Mouse (Mus musculus) myocyte (in vitro differentiated cells): ENCODE data around the gene Hspb8. TPM values are rescaled to one million over a fixed set of nuclear protein-coding genes. Genes with fewer than 3 reads are reported as not detected.

Source experiments
- H3K27me3 ChIP-seq: one replicate; pipeline ENCODE4 v1.6.1; 2011; ENCODE audit not compliant: control insufficient read depth, insufficient read depth, insufficient read length
- H3K36me3 ChIP-seq: one replicate; pipeline ENCODE4 v1.6.1; 2011; ENCODE audit not compliant: control insufficient read depth, insufficient read depth
- H3K4me2 ChIP-seq: one replicate; pipeline ENCODE4 v1.6.1; 2011; ENCODE audit warnings: low read depth, control low read depth
- H3K4me3 ChIP-seq: one replicate; pipeline ENCODE4 v1.5.1; 2011; ENCODE audit warnings: mild to moderate bottlenecking, control low read depth, moderate library complexity
- H3K79me2 ChIP-seq: one replicate; pipeline ENCODE4 v1.6.1; 2011; ENCODE audit not compliant: control insufficient read depth, insufficient read depth
- H3ac ChIP-seq: one replicate; pipeline ENCODE4 v1.6.1; 2011; ENCODE audit not compliant: control insufficient read depth, insufficient read length
- CEBPB ChIP-seq: IDR thresholded peaks from 2 replicates; pipeline ENCODE4 v1.6.1; 2011; ENCODE audit warnings: mild to moderate bottlenecking, moderate library complexity; ENCODE audit not compliant: poor library complexity, insufficient read depth, severe bottlenecking
- E2F4 ChIP-seq: IDR thresholded peaks from one replicate; pipeline ENCODE4 v1.6.1; 2011; ENCODE audit warnings: mild to moderate bottlenecking, control low read depth, moderate library complexity; ENCODE audit not compliant: insufficient read depth
- MAX ChIP-seq: IDR thresholded peaks from one replicate; pipeline ENCODE4 v1.6.1; 2011; ENCODE audit warnings: low read depth, mild to moderate bottlenecking, control low read depth
- MYOD1 ChIP-seq, 3 experiments: IDR thresholded peaks; one replicate each; pipeline ENCODE4 v1.6.1; 2011; ENCODE audit warnings: control low read depth in 2 of 3, low read depth in 2 of 3, mild to moderate bottlenecking in 2 of 3, moderate library complexity in 1 of 3; ENCODE audit not compliant: insufficient read length in 2 of 3, control insufficient read depth in 1 of 3
- MYOG ChIP-seq, 3 experiments: IDR thresholded peaks; one replicate each; pipeline ENCODE4 v1.6.1; 2011; ENCODE audit warnings: control low read depth in 2 of 3, low read depth in 2 of 3, mild to moderate bottlenecking in 2 of 3; ENCODE audit not compliant: insufficient read length in 2 of 3, control insufficient read depth in 1 of 3, insufficient read depth in 1 of 3
- POLR2A ChIP-seq: IDR thresholded peaks from one replicate; pipeline ENCODE4 v1.6.1; 2011; ENCODE audit warnings: low read depth, mild to moderate bottlenecking, control low read depth, moderate library complexity; ENCODE audit not compliant: insufficient read length
- POLR2AphosphoS2 ChIP-seq: IDR thresholded peaks from one replicate; pipeline ENCODE4 v1.6.1; 2011; ENCODE audit warnings: low read depth, control low read depth; ENCODE audit not compliant: insufficient read length
- REST ChIP-seq: IDR thresholded peaks from one replicate; pipeline ENCODE4 v1.6.1; 2011; ENCODE audit warnings: mild to moderate bottlenecking, control low read depth, moderate library complexity; ENCODE audit not compliant: insufficient read depth, insufficient read length
- SRF ChIP-seq: IDR thresholded peaks from one replicate; pipeline ENCODE4 v1.6.1; 2011; ENCODE audit warnings: low read depth; ENCODE audit not compliant: control insufficient read depth, insufficient read length
- TCF12 ChIP-seq: IDR thresholded peaks from one replicate; pipeline ENCODE4 v1.6.1; 2011; ENCODE audit warnings: mild to moderate bottlenecking, control low read depth; ENCODE audit not compliant: poor library complexity, insufficient read depth, severe bottlenecking
- TCF3 ChIP-seq: IDR thresholded peaks from one replicate; pipeline ENCODE4 v1.6.1; 2011; ENCODE audit warnings: low read depth, control low read depth; ENCODE audit not compliant: insufficient read length
- USF1 ChIP-seq: IDR thresholded peaks from one replicate; pipeline ENCODE4 v1.6.1; 2011; ENCODE audit warnings: low read depth, mild to moderate bottlenecking, control low read depth, moderate library complexity
- polyA plus RNA-seq: library from polyadenylated mRNA; unstranded; fragments of >200 nt; fragmentation: generic; extraction: Trizol; gene quantifications from one replicate; pipeline ENCODE4 v1.2.1, GENCODE M21; 2012; ENCODE audit warnings: missing spikeins

The Hspb8 gene
- 138 TPM for polyA plus RNA-seq

DNA sequence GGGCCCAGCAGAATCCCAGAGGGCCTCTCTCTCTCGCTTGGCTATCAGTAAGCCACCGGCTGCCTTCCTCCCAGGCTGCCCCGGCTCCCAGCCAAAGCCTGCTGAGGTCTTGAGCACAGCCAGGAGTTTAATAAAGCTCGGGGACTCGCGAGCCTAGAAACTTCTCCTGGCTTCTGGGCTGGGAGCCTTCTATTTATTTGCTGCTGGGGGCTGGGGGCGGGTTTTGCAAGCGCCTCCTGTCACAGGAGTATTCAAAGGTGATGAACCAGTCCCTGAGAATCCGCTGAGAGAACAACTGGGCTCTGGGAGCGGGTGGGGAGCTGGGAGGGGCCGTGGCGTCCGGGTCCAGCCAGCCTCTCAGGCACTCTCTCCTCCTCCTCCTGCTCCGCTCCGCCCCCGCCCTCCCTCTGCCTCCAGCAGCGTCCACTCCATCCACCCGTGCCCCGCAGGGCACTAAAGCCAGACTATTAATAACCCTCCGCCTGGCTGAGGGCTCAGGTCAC lies at the start of gene Hspb8:
Hspb8 (minus strand) TSS at position 166 of the 503 bp plus-strand sequence.
- H3K36me3 ChIP-seq: no peaks in the 10 kb centered on the region
- peak within 1 kb of the TSS; percentile 8 for H3ac ChIP-seq
- peak within 1 kb of the TSS; percentile 90 for H3K4me3 ChIP-seq
- H3K27me3 ChIP-seq: no peaks in the 10 kb centered on the region
- TF ChIP-seq POLR2A: peak; percentile 66
- peak; percentile 4 for TF ChIP-seq POLR2AphosphoS2
- no peak for TF ChIP-seq REST
- TF ChIP-seq CEBPB: no peak
- TF ChIP-seq MYOD1 (IDR thresholded peaks at IDR 0.05; ENCODE audit: control insufficient read depth in 1 of 3, insufficient read length in 2 of 3, low read depth in 2 of 3): peak in 1 of 3 experiments; percentile 50
- no peak for TF ChIP-seq TCF12
- no peak for TF ChIP-seq TCF3
- peaks cover 35% of the 10 kb centered on the region for H3K79me2 ChIP-seq
- peak within 1 kb of the TSS; percentile 57 for H3K4me2 ChIP-seq

DNA sequence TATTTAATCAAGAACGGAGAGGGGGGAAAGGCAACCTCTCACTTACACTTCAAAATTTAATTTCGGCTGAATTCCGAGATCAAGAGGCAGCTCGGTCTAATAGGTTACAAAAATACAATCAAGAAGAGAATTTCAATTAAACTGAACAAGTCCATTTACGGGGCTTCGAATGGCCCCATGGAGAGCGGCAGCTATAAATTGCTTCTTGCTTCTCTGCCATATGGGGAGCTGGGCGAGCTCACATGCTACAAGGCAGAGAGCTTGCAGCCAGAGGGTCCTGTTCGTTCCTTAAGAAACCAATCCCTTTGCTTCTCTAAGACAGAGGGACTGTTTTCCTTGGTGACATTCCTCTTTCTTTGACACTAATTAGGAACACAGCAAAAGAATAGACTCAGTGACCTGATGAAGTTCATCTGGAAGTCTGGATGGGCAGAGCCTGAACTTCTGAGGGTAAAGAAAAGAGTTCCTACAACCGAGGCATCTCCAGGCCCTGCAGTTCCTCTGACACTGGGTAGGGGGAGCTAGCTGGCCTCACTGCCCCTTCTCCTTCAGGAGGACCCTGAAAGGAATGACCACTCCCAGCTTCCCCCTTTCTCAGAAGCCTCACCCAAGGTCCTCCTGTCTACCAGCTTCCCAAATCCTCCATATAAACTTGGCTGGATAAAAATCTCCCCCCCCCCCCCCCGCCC lies 38.8 kb upstream of the Hspb8 start:
- H3ac ChIP-seq: no peak overlapping the region
- H3K36me3 ChIP-seq: no peaks in the 10 kb centered on the region
- no peaks in the 10 kb centered on the region for H3K79me2 ChIP-seq
- TF ChIP-seq MYOG (IDR thresholded peaks at IDR 0.05; ENCODE audit: control insufficient read depth in 1 of 3, insufficient read depth in 1 of 3, insufficient read length in 2 of 3, low read depth in 2 of 3) (no peak), TCF12 (no peak), MAX (no peak), TCF3 (no peak), POLR2A (no peak), USF1 (no peak), MYOD1 (IDR thresholded peaks at IDR 0.05; ENCODE audit: control insufficient read depth in 1 of 3, insufficient read length in 2 of 3, low read depth in 2 of 3) (no peak), CEBPB (no peak), SRF (no peak), E2F4 (no peak), POLR2AphosphoS2 (no peak), REST (no peak)
- no peak overlapping the region for H3K4me2 ChIP-seq
- H3K27me3 ChIP-seq: no peaks in the 10 kb centered on the region
- H3K4me3 ChIP-seq: no peak overlapping the region

DNA sequence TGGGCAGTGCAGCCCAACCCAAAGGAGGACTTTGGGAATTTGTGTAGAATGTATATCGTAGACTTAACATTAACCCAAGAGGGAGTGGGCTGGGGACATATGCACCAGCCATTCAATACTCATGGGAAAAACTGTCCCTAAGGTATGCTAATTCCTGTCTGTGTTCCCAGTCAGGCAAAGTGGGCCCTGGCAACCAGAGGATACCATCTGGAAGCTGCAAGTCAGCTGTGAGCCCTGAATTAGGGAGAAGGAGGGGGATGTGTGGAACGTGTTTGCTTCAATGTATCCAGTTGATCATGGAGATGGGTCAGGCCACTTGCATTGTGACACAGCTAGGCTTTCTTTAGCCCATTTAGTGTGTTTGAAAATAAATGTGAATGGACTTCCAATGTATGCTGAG lies 37.3 kb upstream of the Hspb8 start:
- Histone ChIP-seq H3K36me3 (no peaks in the 10 kb centered on the region), H3K4me3 (no peak overlapping the region), H3ac (no peak overlapping the region), H3K4me2 (no peak overlapping the region), H3K79me2 (no peaks in the 10 kb centered on the region), H3K27me3 (no peaks in the 10 kb centered on the region)
- no peak for TF ChIP-seq MYOD1 (IDR thresholded peaks at IDR 0.05; ENCODE audit: control insufficient read depth in 1 of 3, insufficient read length in 2 of 3, low read depth in 2 of 3)
- TF ChIP-seq SRF: no peak
- TF ChIP-seq POLR2A: no peak
- TF ChIP-seq TCF3: no peak
- no peak for TF ChIP-seq E2F4
- no peak for TF ChIP-seq TCF12
- TF ChIP-seq MAX: no peak
- no peak for TF ChIP-seq REST
- no peak for TF ChIP-seq USF1
- no peak for TF ChIP-seq CEBPB
- no peak for TF ChIP-seq POLR2AphosphoS2
- TF ChIP-seq MYOG (IDR thresholded peaks at IDR 0.05; ENCODE audit: control insufficient read depth in 1 of 3, insufficient read depth in 1 of 3, insufficient read length in 2 of 3, low read depth in 2 of 3): no peak

DNA sequence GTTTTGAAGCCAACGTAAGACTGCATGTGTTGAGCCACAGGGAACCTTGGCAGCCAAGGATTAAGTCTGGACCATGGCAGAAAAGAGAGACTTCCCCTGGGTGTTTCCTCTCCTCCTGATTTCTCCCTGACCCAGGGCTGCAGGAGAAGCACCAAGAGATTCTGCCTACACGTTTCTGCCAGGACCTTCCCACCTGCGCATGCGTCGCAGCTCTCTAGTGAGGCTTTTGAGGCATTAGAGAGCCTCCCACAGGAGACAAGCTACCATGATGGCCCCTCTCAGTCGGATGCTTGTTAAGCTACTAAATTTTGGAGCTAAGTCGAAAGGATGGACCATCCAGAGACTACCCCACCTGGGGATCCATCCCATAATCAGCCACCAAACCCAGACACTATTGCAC lies 35.1 kb upstream of the Hspb8 start:
- no peak overlapping the region for H3K4me2 ChIP-seq
- no peak overlapping the region for H3ac ChIP-seq
- no peaks in the 10 kb centered on the region for H3K27me3 ChIP-seq
- no peak for TF ChIP-seq CEBPB
- no peak for TF ChIP-seq MAX
- TF ChIP-seq SRF: no peak
- no peak for TF ChIP-seq TCF3
- TF ChIP-seq E2F4: no peak
- TF ChIP-seq REST: no peak
- no peak for TF ChIP-seq MYOG (IDR thresholded peaks at IDR 0.05; ENCODE audit: control insufficient read depth in 1 of 3, insufficient read depth in 1 of 3, insufficient read length in 2 of 3, low read depth in 2 of 3)
- no peak overlapping the region for H3K4me3 ChIP-seq
- no peaks in the 10 kb centered on the region for H3K36me3 ChIP-seq
- H3K79me2 ChIP-seq: no peaks in the 10 kb centered on the region

DNA sequence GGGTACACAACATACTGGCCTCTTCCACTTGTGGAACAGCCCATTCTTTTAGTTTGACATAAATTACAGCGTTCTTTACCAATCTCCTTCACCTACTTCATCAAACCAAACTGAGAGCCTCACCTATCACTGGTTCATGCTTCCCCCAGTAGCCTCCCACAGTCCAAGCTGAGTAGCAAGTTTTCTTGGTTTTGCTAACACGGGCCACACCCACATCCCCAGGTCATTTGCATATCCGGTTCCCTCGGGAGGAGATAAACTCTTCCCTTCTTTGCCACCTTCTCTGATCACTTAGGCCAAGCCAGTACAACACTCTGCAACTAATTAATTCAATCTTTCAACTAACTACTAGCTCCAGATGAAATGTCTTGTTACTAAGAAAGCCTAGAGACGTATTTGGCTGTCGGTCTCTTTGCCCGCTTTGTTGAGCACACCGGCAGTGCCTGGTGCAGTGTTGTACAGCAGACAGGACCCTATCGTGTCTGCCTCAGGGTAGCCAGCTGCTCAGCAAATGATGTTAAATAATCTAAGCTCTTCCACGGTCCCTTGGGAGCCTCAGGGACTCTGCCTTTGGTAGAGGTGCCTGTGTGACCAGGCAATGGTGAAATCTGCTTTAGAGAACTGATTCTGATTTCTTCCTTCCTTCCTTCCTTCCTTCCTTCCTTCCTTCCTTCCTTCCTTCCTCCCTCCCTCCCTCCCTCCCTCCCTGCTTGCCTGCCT lies 34.3 kb upstream of the Hspb8 start:
- Histone ChIP-seq H3K27me3 (no peaks in the 10 kb centered on the region), H3K4me2 (no peak overlapping the region), H3ac (no peak overlapping the region), H3K4me3 (no peak overlapping the region), H3K79me2 (no peaks in the 10 kb centered on the region), H3K36me3 (no peaks in the 10 kb centered on the region)
- TF ChIP-seq MYOD1 (IDR thresholded peaks at IDR 0.05; ENCODE audit: control insufficient read depth in 1 of 3, insufficient read length in 2 of 3, low read depth in 2 of 3) (no peak), REST (no peak), MAX (no peak), CEBPB (no peak), POLR2AphosphoS2 (no peak), TCF12 (no peak), POLR2A (no peak), SRF (no peak), MYOG (IDR thresholded peaks at IDR 0.05; ENCODE audit: control insufficient read depth in 1 of 3, insufficient read depth in 1 of 3, insufficient read length in 2 of 3, low read depth in 2 of 3) (no peak), E2F4 (no peak), TCF3 (no peak), USF1 (no peak)
